Mouse (Mus musculus): ENCODE data around the gene Adamts12. TPM values are rescaled to one million over a fixed set of nuclear protein-coding genes. Genes with fewer than 3 reads are reported as not detected.

Gene Adamts12
- polyA plus RNA-seq, 1 experiment from 2014 or later, result 2.1 TPM

DNA sequence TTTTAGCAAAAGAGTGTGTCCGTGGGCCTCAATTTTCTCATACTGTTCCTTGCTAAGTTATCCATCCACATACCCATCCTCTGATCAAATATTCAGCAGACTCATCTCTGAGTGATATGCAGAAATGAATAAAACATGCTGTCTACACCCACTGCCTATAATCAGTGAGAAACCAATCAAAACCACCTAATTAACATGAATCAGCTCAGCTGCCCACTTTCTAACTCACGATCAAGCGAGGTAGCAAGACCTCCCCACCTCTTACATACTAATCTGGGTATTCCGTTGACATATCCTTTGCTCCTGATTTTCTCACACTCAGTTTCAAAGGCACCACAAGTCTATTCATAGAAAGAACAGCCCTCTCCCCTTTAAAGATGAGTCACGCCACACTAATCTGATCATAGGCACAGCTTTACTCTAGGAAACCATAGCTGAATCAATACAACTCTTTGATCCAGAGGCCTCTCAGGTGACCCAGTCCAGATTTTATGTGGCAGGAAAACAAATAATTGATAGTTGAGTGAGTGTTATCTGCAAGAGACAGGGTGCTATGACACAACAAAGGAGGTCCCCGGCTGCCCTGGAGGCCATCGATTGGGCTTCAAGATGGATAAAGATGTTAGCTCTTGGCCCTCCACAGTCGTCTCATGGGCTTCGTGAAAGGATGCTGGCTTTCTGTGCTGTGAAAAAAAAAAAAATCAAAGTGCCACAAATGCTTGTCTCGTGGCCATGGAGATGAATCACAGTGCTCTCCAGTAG lies 10.7 kb upstream of the Adamts12 start:
- peaks cover 8% of the 10 kb centered on the region for H3K4me1 ChIP-seq (replicated peaks)
- peak; percentile 12 for DNase-seq (ENCODE audit: low spot score)
- no peaks in the 10 kb centered on the region for H3K36me3 ChIP-seq
- no peak overlapping the region for H3K27ac ChIP-seq
- H3K4me3 ChIP-seq, result no peak overlapping the region
- H3K27me3 ChIP-seq (ENCODE audit: insufficient read depth, poor library complexity, severe bottlenecking), result no peaks in the 10 kb centered on the region
- 59% methylated on average over 10 of the region's 10 CpGs for WGBS
- H3K9me3 ChIP-seq, result no peaks in the 10 kb centered on the region

DNA sequence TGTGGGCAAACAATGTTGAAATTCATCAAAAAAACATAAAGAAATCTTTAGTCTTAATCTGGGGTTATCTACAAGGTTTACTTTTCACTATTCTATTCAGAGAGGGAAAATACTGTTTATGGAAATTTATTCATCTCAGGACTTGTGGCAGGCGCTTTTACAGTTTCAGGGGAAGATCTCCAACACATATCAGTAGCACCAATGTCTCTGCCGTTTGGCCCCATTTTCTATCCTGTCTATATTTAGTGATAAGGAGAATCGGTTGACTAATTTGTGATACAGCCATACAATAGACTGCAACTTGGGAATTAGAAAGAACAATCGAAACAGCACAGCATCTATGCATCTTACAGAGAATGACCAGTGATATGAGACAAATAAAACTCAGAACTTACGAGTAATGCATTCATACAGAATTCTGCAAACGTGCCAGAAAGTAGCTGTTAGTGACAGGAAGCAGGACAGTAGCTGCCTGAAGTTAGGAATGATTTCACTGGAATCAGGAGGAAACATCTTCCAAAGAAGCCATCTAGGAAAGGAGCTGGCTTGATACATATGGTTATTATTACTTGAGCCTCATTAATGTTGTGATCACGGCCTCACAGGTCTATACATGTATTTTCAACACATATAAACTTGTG lies 10.0 kb upstream of the Adamts12 start:
- no peak for DNase-seq (ENCODE audit: low spot score)
- H3K27ac ChIP-seq, result no peak overlapping the region
- no peak overlapping the region for H3K4me3 ChIP-seq
- WGBS, result 84% methylated on average over 7 of the region's 7 CpGs
- H3K9me3 ChIP-seq, result no peaks in the 10 kb centered on the region
- no peaks in the 10 kb centered on the region for H3K27me3 ChIP-seq (ENCODE audit: insufficient read depth, poor library complexity, severe bottlenecking)
- peaks cover 8% of the 10 kb centered on the region for H3K4me1 ChIP-seq (replicated peaks)
- no peaks in the 10 kb centered on the region for H3K36me3 ChIP-seq

DNA sequence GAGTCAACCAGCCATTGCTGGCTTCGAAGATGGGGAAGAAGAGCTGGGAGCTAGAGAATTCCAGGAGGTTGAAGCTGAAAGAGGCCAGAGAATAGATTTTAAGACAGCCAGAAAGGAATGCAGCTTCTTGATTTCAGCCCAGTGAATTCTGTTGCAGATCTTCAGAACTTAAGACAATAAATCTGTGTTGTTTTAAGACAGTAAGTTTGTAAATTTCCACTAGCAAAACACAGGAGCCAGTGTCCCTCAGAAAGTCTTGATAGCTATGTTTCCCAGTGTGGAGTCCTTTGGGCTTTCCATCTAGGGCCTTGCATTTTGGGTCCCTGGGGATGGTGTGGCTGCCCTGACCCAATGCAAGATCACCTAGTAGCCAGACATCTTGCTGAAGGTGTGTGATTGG lies 1.7 kb upstream of the Adamts12 start:
- Histone ChIP-seq H3K27me3 (ENCODE audit: insufficient read depth, poor library complexity, severe bottlenecking) (no peaks in the 10 kb centered on the region), H3K9me3 (no peaks in the 10 kb centered on the region), H3K4me3 (no peak overlapping the region), H3K36me3 (no peaks in the 10 kb centered on the region), H3K27ac (no peak overlapping the region), H3K4me1 (replicated peaks) (peaks cover 39% of the 10 kb centered on the region)
- 91% methylated on average over 1 of the region's 1 CpGs for WGBS
- no peak for DNase-seq (ENCODE audit: low spot score)

DNA sequence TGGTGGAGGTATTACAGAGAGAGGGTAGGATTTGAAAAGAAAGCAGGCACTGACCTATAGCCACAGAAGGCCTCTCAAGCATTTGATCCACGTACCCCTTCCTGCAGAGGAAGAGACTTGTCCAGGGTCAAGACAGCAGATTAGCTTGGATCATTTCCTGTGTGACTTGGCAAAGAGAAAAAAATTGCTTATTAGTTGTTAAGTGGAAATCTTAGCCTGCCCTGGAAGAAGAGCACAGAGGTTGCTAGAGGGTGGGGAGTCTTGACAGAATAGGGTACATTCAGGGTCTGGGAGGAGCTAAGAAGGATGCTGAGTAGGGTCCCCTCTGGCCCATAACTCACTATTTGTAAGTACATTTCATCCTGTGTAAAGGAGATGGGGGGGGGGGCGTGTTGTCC lies 431 bp upstream of the Adamts12 start:
- Histone ChIP-seq H3K9me3 (no peaks in the 10 kb centered on the region), H3K27ac (peak overlapping the region; percentile 86), H3K27me3 (ENCODE audit: insufficient read depth, poor library complexity, severe bottlenecking) (no peaks in the 10 kb centered on the region), H3K4me3 (peak overlapping the region; percentile 52), H3K4me1 (replicated peaks) (peaks cover 39% of the 10 kb centered on the region), H3K36me3 (no peaks in the 10 kb centered on the region)
- WGBS, result 14% methylated on average over 2 of the region's 2 CpGs
- DNase-seq (ENCODE audit: low spot score), result peak; percentile 17

DNA sequence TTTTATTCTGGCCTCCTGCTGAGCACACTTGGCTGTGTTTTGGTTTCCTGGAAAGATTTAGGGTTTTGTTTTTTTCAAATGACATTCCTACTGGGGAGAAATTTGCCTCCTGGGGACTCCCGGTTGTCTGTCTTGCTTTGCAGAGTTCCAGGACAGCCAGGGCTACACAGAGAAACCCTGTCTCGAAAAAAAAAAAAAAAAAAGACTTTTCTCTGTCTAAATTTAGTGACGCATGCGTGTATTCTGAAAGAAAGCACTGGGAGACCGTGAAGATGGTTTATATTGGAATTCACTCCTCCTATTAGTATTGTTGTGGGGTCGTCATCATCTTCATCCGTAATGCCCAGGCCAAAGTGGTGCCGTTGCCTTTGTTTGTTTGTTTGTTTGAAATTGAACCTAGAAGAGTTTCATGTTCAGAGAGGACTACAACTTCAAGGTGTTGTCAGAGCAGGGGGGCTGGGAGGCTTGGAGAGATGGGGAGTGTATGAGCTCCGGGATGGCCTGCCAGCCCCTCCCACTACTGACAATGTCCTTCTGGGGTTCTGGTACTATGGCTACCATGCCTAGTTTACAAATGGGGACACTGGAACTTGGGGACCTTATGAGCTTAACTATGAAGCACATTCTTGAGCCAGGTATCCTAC lies 1.1 kb downstream of the Adamts12 start:
- Histone ChIP-seq H3K27ac (peak overlapping the region; percentile 86), H3K4me1 (replicated peaks) (peaks cover 39% of the 10 kb centered on the region), H3K9me3 (no peaks in the 10 kb centered on the region), H3K4me3 (peak overlapping the region; percentile 52), H3K27me3 (ENCODE audit: insufficient read depth, poor library complexity, severe bottlenecking) (no peaks in the 10 kb centered on the region), H3K36me3 (no peaks in the 10 kb centered on the region)
- DNase-seq (ENCODE audit: low spot score), result peak; percentile 25
- 4% methylated on average over 9 of the region's 9 CpGs for WGBS

DNA sequence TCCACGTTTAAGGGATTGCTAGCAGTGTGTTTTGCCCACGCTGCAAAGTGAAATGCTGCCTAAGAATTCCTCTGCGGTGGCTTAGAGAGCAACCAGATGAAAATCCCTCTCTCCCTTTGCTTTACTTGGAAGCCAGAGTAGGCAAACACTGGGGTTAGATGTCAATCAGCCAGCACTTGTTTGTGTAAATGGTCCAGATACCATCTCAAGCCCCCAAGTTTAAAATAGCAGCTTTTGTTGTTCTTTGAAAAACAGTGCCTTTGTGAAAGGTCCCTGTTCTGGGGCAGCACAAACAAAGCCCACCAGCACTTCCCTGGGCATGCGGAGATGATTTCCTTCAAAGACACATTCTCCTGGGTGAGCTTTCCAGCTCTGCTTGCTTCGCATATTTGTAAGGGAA lies 1.7 kb downstream of the Adamts12 start:
- H3K9me3 ChIP-seq, result no peaks in the 10 kb centered on the region
- peak; percentile 37 for DNase-seq (ENCODE audit: low spot score)
- H3K36me3 ChIP-seq, result no peaks in the 10 kb centered on the region
- no peaks in the 10 kb centered on the region for H3K27me3 ChIP-seq (ENCODE audit: insufficient read depth, poor library complexity, severe bottlenecking)
- peak overlapping the region; percentile 52 for H3K4me3 ChIP-seq
- peak overlapping the region; percentile 86 for H3K27ac ChIP-seq
- 5% methylated on average over 5 of the region's 5 CpGs for WGBS
- H3K4me1 ChIP-seq (replicated peaks), result peaks cover 39% of the 10 kb centered on the region

DNA sequence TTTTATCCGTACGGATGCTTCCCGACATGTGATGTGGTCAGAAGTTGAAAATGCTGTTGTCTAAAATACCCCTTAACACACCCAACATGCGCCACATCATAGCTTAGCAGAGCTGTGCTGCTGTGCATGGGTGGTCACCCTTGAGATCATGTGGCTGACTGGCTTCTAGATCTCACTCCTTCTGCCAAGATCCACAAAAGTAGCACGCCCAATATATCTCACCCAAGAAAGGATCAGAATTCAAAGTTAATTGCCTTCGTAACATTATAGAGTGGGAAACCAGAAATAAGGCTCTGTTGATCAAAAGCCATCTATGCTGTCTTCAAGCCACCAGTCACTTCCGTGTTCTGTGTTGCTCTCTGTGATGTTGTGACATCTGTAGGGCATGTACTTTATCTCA lies 3.3 kb downstream of the Adamts12 start:
- Histone ChIP-seq H3K9me3 (no peaks in the 10 kb centered on the region), H3K27me3 (ENCODE audit: insufficient read depth, poor library complexity, severe bottlenecking) (no peaks in the 10 kb centered on the region), H3K4me1 (replicated peaks) (peaks cover 39% of the 10 kb centered on the region), H3K27ac (no peak overlapping the region), H3K4me3 (no peak overlapping the region), H3K36me3 (no peaks in the 10 kb centered on the region)
- DNase-seq (ENCODE audit: low spot score), result no peak
- 88% methylated on average over 7 of the region's 7 CpGs for WGBS

DNA sequence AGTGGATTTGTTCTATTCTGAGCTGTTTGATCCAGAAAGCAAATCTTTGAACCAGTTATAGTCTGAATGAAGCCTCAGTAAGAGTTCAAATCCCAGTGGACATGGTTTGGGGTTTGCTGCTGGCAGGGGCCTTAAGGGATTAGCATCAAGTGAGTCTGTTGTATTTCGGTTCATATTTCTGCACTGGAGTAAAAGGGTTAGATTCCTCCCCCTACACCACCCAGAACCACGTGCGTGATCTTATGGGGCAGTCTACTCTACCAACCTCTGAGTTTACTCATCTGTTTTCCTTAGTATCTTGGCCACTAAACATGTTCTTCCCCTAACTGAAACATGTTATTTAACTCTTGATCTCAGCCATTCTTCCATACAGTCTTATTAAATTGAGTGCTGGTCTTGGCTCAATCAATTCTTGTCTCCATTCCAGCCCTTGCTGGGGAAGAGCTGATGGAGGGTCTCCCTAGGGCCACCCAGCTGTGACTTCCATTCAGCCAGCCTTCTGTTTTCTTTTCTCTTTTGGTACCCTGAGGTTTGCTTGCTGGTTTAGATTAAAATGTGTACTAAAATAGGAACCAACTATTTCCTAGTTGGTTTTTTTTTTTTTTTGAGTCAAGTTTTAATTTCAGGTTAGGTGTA lies 11.3 kb downstream of the Adamts12 start:
- DNase-seq (ENCODE audit: low spot score), result no peak
- H3K27ac ChIP-seq, result no peak overlapping the region
- 85% methylated on average over 3 of the region's 3 CpGs for WGBS
- no peaks in the 10 kb centered on the region for H3K4me1 ChIP-seq (replicated peaks)
- H3K27me3 ChIP-seq (ENCODE audit: insufficient read depth, poor library complexity, severe bottlenecking), result no peaks in the 10 kb centered on the region
- no peak overlapping the region for H3K4me3 ChIP-seq
- no peaks in the 10 kb centered on the region for H3K9me3 ChIP-seq
- H3K36me3 ChIP-seq, result no peaks in the 10 kb centered on the region

DNA sequence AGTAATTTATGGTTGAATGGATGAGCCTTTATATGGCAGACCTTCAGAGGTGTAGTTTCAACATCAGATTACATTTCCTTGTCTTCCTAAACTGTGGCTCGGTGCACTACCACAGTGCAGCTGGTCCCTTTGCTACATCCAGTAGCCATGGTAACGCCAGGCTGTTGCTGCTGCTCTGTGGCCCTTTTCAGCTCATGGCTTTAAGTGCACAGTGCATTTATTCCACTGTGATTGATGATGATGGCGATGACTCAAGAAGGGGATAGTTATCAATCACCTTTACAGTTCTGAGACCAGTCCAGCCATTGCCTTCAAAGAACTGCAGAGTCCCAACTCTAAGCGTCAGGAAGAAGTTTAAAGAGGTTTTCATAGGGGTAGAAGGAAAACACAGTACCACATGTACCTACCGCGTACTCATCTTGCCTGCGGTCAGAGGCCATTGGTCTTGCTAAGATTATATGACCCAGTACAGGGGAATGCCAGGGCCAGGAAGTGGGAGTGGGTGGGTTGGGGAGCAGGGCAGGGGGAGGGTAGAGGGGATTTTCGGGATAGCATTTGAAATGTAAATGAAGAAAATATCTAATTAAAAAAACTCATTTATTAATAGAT lies 18.5 kb downstream of the Adamts12 start:
- Histone ChIP-seq H3K4me1 (replicated peaks) (peaks cover 30% of the 10 kb centered on the region), H3K27me3 (ENCODE audit: insufficient read depth, poor library complexity, severe bottlenecking) (no peaks in the 10 kb centered on the region), H3K27ac (0 out of 2 replicates have a peak overlapping the region, but pooled peaks have one; percentile 23), H3K4me3 (no peak overlapping the region), H3K36me3 (no peaks in the 10 kb centered on the region), H3K9me3 (no peaks in the 10 kb centered on the region)
- WGBS, result 70% methylated on average over 8 of the region's 8 CpGs
- peak; percentile 43 for DNase-seq (ENCODE audit: low spot score)

DNA sequence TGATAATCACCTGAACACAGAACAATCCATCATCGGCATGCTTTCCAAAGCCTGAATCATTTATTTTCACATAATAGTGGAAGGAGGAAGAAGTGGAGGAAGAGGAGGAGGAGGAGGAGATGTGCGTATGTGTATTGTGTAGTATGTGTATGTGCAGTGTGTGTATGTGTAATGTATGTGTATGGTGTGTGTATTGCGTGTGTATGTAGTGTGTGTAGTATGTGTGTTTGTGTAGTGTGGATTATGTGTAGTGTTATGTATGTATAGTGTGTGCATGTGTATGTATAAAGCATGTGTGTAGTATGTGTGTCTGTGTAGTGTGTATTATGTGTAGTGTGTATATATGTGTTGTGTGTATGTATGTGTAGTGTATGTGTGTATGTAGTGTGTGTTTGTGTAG lies 19.1 kb downstream of the Adamts12 start:
- Histone ChIP-seq H3K27me3 (ENCODE audit: insufficient read depth, poor library complexity, severe bottlenecking) (no peaks in the 10 kb centered on the region), H3K36me3 (no peaks in the 10 kb centered on the region), H3K27ac (no peak overlapping the region), H3K4me3 (no peak overlapping the region), H3K4me1 (replicated peaks) (peaks cover 30% of the 10 kb centered on the region), H3K9me3 (no peaks in the 10 kb centered on the region)
- DNase-seq (ENCODE audit: low spot score), result no peak
- 91% methylated on average over 3 of the region's 3 CpGs for WGBS

DNA sequence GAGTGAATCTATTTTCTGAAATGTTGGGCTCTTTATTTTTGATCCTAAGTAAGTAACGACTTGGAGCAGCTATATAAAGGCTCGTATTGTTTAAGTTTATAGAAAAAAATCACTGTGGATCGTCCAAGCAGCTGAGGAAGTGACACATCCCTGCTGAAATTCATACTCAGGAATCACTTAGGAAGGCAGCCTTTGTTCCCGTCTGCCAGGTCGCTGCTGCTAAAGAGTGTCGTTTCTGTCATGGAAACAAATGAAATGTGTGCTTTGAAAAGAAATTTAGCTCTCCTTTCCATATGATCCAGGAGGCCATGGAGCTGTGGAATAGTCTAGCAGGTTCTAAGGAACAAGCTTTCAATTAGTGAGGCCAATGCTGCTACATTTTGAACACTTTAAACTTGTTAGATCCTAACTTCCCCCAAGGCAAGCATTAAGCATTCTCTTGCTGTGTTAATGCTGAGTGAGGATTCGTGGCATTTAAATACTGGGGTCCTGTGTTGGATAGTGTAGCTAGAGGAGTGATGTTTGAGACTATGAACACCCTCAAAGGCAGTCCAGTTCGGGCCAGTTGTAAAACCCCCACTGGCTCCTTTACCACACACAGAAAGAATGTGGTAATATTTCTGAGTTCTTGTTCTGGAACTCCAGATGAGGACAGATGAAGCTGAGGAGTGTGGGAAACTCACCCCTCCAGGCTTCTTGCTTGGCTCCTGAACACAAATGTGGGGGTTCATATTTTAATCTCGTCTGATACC lies 19.8 kb downstream of the Adamts12 start:
- Histone ChIP-seq H3K4me1 (replicated peaks) (peaks cover 30% of the 10 kb centered on the region), H3K36me3 (no peaks in the 10 kb centered on the region), H3K27ac (peak overlapping the region; percentile 76), H3K4me3 (no peak overlapping the region), H3K27me3 (ENCODE audit: insufficient read depth, poor library complexity, severe bottlenecking) (no peaks in the 10 kb centered on the region), H3K9me3 (no peaks in the 10 kb centered on the region)
- DNase-seq (ENCODE audit: low spot score), result no peak
- 36% methylated on average over 9 of the region's 9 CpGs for WGBS

DNA sequence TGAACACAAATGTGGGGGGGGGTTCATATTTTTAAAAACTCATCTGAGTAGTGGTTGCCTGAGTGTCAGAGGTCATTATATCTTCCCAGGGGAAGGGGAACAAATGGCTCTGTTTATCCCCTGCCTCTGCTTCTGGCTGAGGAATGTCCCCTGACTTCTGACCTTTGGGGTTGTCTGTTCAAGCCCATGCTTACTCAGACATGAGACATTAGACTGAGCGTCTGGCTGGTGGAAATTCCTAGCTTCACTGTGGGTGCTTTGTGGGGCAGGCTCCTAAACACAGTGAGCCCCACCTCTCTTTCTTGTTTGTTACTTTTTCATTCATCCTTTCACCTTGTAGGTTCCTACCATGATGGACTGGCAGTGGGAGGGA lies 20.4 kb downstream of the Adamts12 start:
- no peaks in the 10 kb centered on the region for H3K36me3 ChIP-seq
- no peaks in the 10 kb centered on the region for H3K9me3 ChIP-seq
- H3K27me3 ChIP-seq (ENCODE audit: insufficient read depth, poor library complexity, severe bottlenecking), result no peaks in the 10 kb centered on the region
- DNase-seq (ENCODE audit: low spot score), result peak; percentile 33
- 11% methylated on average over 1 of the region's 1 CpGs for WGBS
- H3K4me1 ChIP-seq (replicated peaks), result peaks cover 30% of the 10 kb centered on the region
- no peak overlapping the region for H3K4me3 ChIP-seq
- H3K27ac ChIP-seq, result peak overlapping the region; percentile 76

All from hindbrain, embryonic 10.5 days (tissue).